Mouse (Mus musculus): ENCODE data around the gene Nav2. TPM values are rescaled to one million over a fixed set of nuclear protein-coding genes. Genes with fewer than 3 reads are reported as not detected.

The Nav2 gene
- polyA plus RNA-seq, 1 experiment = 28.3 TPM

DNA sequence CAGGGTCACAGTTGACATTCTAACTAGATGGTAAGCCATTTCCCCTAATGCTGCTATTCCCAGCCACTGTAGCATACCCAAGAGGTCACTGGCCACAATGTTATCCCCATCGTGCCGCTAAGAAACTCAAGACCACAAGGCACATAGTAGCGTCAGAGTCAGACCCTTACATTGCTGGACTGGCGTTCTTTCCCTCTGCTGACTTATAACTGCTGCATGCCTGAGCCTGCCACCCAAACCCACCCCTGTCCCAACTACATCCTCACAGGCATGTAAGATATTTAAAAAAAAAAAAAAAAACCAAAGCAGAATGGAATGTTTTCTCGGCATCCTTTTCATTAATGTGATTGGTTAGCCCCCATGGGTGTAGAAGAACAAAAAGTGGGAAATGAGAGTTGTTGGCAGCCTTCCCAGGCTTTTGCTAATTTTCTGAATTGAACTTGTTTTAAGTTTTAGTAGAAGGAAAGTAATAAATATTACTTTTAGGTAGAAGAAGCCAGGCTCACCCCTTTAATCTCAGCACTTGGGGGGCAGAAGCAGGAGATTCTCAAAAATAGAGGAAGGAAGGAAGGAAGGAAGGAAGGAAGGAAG lies 678.1 kb downstream of the Nav2 start:
- peak; percentile 20 for DNase-seq (ENCODE audit: low read depth)
- no peak for TF ChIP-seq CTCF (IDR thresholded peaks at IDR 0.05; ENCODE audit: borderline replicate concordance, extremely low read depth, insufficient read depth, insufficient read length)
- no peak for TF ChIP-seq POLR2A (IDR thresholded peaks at IDR 0.05; ENCODE audit: borderline replicate concordance, extremely low read depth, insufficient read depth, insufficient read length, poor library complexity, severe bottlenecking)

DNA sequence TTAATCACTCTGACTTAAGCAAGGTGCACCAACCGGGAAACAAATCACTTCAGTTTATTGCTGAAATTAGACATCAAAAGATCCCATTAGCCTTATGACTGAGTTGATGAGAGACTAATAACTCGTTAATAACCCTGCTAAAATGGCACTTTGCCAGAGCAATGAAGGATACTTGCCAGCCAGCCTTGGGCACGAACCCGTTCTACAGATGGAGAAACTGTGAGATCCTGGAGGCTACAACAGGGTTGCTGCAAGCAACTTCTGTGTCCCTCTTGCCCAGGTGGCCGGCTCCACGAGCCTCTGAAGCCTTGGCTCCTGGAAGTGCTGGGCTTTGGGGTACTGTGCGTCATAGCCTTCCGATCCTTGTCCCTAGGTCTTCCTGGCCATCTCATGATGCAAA lies 681.1 kb downstream of the Nav2 start:
- no peak for DNase-seq (ENCODE audit: low read depth)
- TF ChIP-seq CTCF (IDR thresholded peaks at IDR 0.05; ENCODE audit: borderline replicate concordance, extremely low read depth, insufficient read depth, insufficient read length) = no peak
- no peak for TF ChIP-seq POLR2A (IDR thresholded peaks at IDR 0.05; ENCODE audit: borderline replicate concordance, extremely low read depth, insufficient read depth, insufficient read length, poor library complexity, severe bottlenecking)

DNA sequence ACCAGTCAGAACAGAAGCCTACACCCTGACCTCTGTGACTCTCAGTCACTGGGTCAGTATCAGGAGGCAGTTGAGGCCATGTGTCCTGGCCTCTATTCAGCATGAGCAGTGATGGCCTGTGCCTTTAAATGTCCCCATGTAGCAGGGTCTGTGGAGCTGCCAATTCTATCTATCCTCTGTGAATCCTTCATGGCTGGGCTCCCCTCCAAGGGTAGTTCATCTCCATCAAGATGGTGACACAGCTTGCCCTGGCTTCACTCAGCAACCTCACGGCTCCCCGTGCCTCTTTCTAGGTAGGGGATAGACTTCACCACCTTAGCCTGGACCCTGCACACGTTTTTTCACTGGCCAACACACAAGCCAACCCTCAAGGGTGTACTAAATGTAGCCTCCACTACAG lies 689.3 kb downstream of the Nav2 start:
- TF ChIP-seq CTCF (IDR thresholded peaks at IDR 0.05; ENCODE audit: borderline replicate concordance, extremely low read depth, insufficient read depth, insufficient read length) (no peak), POLR2A (IDR thresholded peaks at IDR 0.05; ENCODE audit: borderline replicate concordance, extremely low read depth, insufficient read depth, insufficient read length, poor library complexity, severe bottlenecking) (no peak)
- no peak for DNase-seq (ENCODE audit: low read depth)

DNA sequence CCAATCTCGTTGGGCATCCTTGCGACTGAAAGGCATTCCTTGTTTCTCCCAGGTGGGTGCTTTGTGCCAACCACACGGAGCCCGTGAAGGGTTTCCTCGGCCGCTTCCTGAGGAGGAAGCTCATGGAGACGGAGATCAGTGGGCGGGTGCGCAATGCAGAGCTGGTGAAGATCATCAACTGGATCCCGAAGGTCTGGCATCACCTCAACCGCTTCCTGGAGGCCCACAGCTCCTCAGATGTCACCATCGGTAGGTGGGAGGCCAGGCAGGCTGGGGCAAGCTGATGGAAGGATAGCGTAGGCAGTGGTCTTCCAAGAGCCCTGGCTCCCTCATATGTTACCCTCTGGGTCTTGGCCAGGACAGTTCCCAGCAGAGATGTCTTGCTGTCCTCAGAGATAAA lies 689.7 kb downstream of the Nav2 start:
- TF ChIP-seq CTCF (IDR thresholded peaks at IDR 0.05; ENCODE audit: borderline replicate concordance, extremely low read depth, insufficient read depth, insufficient read length) (no peak), POLR2A (IDR thresholded peaks at IDR 0.05; ENCODE audit: borderline replicate concordance, extremely low read depth, insufficient read depth, insufficient read length, poor library complexity, severe bottlenecking) (no peak)
- DNase-seq (ENCODE audit: low read depth) = no peak

DNA sequence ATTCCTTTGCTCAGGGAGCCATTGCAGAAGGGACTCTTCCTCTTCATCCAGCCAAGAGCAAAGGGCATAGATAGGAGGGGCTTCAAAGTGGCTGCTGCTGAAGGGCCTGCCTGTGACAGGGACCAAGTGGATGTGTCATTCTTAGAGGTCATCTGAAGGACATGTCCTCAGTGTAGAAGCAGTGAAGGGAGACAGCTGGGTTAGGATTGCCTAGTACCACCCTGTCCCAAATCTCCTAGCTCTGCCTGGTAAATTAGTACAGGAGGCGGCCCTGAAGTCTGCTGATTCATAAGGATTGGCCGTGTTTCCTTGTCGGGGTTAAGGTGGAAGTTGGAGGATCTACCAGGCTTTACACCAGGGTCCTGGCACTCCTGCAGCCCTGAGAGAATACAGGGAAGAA lies 691.4 kb downstream of the Nav2 start:
- TF ChIP-seq POLR2A (IDR thresholded peaks at IDR 0.05; ENCODE audit: borderline replicate concordance, extremely low read depth, insufficient read depth, insufficient read length, poor library complexity, severe bottlenecking) (no peak), CTCF (IDR thresholded peaks at IDR 0.05; ENCODE audit: borderline replicate concordance, extremely low read depth, insufficient read depth, insufficient read length) (no peak)
- no peak for DNase-seq (ENCODE audit: low read depth)

DNA sequence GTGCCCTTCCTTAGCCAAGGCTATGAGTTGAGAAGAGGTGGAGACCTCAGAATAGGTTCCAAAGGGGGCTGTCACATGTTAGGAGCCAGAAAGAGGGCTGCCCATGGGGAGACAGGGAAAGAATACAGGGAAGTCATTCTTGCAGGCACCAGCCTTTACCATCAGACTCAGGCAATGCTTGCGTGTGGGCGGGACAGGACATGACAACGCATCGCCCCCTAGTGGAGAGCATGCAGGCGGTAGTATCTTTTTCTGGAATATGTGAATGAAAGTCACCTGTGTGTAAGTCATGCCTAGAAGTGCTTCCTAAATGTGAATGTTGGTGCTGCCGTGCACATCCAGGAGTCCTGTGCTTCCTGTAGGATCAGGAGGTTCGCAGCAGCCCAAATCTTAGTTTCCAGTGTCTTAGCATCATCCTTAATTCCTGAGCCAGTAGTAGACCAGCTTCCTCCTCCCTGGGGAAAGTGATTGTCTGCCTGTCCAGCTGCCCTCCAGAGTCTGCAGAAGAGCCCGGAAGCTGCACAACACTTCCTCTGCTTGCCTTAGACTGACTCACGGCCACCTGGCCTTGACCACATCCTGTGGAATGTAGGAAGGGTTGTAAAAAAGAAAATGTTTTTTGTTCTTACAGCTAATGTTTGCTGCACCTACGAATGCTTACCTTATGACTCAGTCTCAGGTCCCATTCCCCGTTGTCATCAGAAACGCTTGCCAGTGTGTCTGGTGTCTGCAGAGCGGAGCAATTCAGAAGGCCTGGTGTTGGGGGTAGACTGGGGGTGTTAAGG lies 692.9 kb downstream of the Nav2 start:
- peak; percentile 82 for DNase-seq (ENCODE audit: low read depth)
- TF ChIP-seq POLR2A (IDR thresholded peaks at IDR 0.05; ENCODE audit: borderline replicate concordance, extremely low read depth, insufficient read depth, insufficient read length, poor library complexity, severe bottlenecking) (no peak), CTCF (IDR thresholded peaks at IDR 0.05; ENCODE audit: borderline replicate concordance, extremely low read depth, insufficient read depth, insufficient read length) (peak; percentile 90)

DNA sequence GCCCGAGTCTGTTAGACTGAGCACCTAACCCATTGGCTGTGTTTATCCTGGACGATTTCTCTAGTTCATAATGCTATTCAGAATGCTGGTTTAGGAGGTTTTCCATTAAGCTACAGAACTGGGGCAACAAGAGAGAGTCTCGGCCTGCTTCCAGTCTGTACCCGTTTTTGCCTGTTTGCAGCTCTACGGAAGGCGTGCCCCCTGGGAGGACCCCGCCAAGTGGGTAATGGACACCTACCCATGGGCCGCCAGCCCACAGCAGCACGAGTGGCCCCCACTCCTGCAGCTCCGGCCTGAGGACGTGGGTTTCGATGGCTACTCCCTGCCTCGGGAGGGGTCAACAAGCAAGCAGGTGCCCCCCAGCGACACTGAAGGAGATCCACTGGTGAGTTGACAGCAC lies 695.7 kb downstream of the Nav2 start:
- no peak for DNase-seq (ENCODE audit: low read depth)
- TF ChIP-seq CTCF (IDR thresholded peaks at IDR 0.05; ENCODE audit: borderline replicate concordance, extremely low read depth, insufficient read depth, insufficient read length) = no peak

DNA sequence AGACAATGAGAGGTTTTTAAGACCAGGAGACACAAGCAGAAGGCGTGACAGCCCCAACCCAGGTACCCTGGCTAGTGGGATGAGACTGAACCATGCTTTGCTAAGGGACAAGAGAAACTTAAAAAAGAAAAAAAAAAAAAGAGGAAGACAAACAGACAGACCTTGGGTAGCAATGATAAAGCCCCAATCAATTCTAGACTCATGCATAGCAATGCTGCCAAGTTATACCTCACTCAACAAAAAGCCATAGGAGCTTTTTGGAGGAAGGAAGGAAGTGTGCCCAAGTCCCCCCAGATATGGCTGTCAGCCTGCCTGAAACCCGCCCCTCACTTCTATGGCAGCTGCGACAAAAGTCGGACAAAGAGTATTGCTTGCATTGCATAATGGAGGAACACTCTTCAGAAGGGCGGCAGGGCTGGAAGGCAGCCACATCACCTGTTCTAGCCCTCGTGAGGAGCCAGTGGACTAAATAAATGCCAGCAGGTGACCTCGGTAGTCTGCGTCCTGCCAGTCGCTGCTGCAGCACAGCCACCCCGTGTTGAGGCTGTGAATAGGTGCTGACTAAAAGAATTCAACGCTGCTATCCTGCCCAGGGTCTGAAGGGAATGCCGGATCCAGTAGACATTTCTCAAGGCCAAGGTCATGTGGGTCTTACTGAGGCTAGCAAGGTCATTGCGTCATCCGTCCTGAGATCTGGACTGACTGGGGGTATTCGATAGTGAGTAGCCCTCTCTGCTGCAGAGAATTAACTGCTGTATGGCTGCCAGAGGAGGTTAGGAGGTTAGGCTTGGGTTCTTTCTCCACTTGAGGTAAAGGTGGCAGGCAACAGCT lies 696.7 kb downstream of the Nav2 start:
- TF ChIP-seq CTCF (IDR thresholded peaks at IDR 0.05; ENCODE audit: borderline replicate concordance, extremely low read depth, insufficient read depth, insufficient read length) (no peak), POLR2A (IDR thresholded peaks at IDR 0.05; ENCODE audit: borderline replicate concordance, extremely low read depth, insufficient read depth, insufficient read length, poor library complexity, severe bottlenecking) (no peak)
- no peak for DNase-seq (ENCODE audit: low read depth)

DNA sequence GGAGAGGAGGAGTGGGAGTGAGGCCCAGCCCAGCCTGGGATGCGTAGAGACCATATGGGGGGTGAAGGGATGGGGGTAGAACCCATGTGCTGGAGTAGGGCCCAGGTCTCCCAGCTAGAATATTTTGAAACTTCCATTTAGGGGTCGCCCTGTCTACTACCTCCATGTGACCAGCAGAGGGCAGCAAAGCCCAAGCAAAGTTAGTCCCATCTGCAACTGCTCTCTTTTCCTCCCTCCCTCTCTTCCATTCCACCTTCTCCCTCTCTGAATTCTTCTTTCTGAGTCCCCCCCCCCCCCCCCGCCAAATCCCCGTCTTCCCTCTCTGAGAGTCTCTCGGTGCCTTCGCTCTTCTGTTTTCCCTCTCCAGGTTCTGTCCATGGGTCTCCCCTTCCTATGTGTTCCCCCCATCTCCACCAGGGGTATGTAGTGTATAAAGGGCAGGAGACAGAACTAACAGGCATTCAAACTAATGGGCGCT lies 707.8 kb downstream of the Nav2 start:
- no peak for TF ChIP-seq POLR2A (IDR thresholded peaks at IDR 0.05; ENCODE audit: borderline replicate concordance, extremely low read depth, insufficient read depth, insufficient read length, poor library complexity, severe bottlenecking)
- peak; percentile 89 for TF ChIP-seq CTCF (IDR thresholded peaks at IDR 0.05; ENCODE audit: borderline replicate concordance, extremely low read depth, insufficient read depth, insufficient read length)

DNA sequence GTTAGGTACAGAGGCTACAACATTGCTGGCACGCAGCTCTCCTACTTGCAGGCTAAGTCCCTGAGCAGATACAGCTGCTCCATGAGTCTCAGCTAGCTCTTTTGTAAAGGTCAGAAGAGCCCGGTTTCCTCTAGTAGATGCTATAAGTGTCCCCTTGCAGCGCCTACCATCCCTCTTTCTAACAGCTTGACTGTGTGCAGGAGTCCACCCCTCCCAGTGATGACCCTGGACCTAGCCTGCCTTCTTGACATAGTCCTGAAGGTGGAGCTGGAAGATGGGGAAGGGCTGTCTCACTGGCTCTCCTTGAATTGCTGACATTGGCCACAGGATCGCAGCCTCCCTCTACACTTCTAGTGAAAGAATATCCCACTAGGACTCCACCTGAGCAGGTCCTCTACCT lies 708.6 kb downstream of the Nav2 start:
- no peak for DNase-seq (ENCODE audit: low read depth)
- no peak for TF ChIP-seq POLR2A (IDR thresholded peaks at IDR 0.05; ENCODE audit: borderline replicate concordance, extremely low read depth, insufficient read depth, insufficient read length, poor library complexity, severe bottlenecking)

More for the DNA sequence above, 707.8 kb downstream of the Nav2 start:
- peak; percentile 84 for DNase-seq (ENCODE audit: low read depth)

DNA sequence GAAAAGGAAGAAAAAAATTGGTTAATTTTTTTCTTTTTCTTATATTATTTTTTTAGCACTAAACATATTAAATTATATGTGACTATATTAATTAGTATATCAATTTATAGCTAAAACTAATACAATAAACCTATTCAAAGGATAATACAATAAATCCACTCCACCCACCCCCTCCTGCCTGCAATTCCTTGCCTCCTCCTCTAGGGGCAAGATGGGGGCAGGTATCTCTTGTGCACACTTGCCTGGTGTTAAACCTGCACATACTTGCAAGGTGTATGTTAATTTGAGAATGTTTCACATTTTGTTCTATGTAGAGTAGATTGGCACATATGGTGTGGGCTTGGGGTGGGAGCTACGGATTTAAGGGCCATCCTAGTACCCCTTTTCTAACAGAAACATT lies 711.6 kb downstream of the Nav2 start:
- no peak for DNase-seq (ENCODE audit: low read depth)

More for the DNA sequence above, 711.6 kb downstream of the Nav2 start:
- peak; percentile 19; the same call in 1 of the 2 replicates for TF ChIP-seq CTCF (IDR thresholded peaks at IDR 0.05; ENCODE audit: borderline replicate concordance, extremely low read depth, insufficient read depth, insufficient read length)
- no peak for TF ChIP-seq POLR2A (IDR thresholded peaks at IDR 0.05; ENCODE audit: borderline replicate concordance, extremely low read depth, insufficient read depth, insufficient read length, poor library complexity, severe bottlenecking)
